Mouse (Mus musculus): ENCODE measurements around the gene Cnpy4.
"Not testable (repeated sequence)": the region's sequence is repeated elsewhere in the genome, so short reads cannot be mapped to it uniquely, and the experiment has no call there.

GRCm38 (mm10) chr5:138216632-138217031, 29.3 kb downstream of the Cnpy4 start:
- TF ChIP-seq CTCF (IDR thresholded peaks at IDR 0.05; ENCODE audit: control insufficient read depth, insufficient read depth, insufficient replicate concordance, low read depth, low read length); POLR2A (IDR thresholded peaks at IDR 0.05; ENCODE audit: control insufficient read depth, low read depth, low read length): not testable (repeated sequence)

Data from testis, adult 2 months (tissue).